Mouse (Mus musculus): ENCODE measurements around the gene Qpct. TPM values are rescaled to one million over a fixed set of nuclear protein-coding genes. Genes with fewer than 3 reads are reported as not detected.
A peak's percentile ranks its signal among the peaks of the same experiment; 100 is the strongest.

Gene Qpct
- 7.3 and 8.4 TPM in 2 replicates for polyA plus RNA-seq (2014; fragmentation: Nextera tagmentation; extraction: Ambion mirVana)

DNA sequence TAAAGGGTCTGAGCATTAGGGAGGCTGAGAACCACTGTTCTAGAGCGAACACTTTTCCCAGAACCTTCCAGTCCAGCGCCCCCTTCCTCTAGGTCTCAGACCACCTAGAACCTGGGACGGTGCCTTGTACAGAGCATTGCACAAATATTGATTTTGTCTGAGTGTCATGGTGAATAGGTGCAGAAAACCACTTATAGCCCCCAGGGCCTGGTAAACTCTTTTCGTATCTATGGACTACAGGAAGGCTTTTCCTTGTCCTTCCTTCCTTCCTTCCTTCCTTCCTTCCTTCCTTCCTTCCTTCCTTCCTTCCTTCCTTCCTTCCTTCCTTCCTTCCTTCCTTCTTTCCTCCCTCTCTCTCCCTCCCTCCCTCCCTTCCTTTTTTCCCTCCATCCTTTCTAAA is at the start of gene Qpct:
TSS of gene Qpct (plus strand) at position 301 of the 400 bp plus-strand sequence.
- Histone ChIP-seq H3K27ac (replicated peaks; ENCODE audit: low read depth, low read length) (no peak within 1 kb of the TSS), H3K4me1 (ENCODE audit: control insufficient read depth, insufficient read depth, low read length) (no peaks in the 10 kb centered on the region), H3K4me3 (ENCODE audit: low read depth, low read length) (peak within 1 kb of the TSS; percentile 56), H3K27me3 (ENCODE audit: control insufficient read depth, insufficient read depth, low read length) (peaks cover 2% of the 10 kb centered on the region; the same call in 1 of the 2 replicates), H3K9ac (replicated peaks; ENCODE audit: low read length) (peak within 1 kb of the TSS; percentile 51), H3K4me2 (ENCODE audit: low read depth, low read length) (peak within 1 kb of the TSS; percentile 98), H3K36me3 (replicated peaks; ENCODE audit: control insufficient read depth, insufficient read depth, low read depth, low read length) (no peaks in the 10 kb centered on the region), H3K9me3 (replicated peaks; ENCODE audit: control insufficient read depth, low read length) (no peaks in the 10 kb centered on the region)
- WGBS, result 74% methylated on average over 4 of the region's 4 CpGs
- DNase-seq (ENCODE audit: low spot score), result no peak
- 0 out of 2 replicates have a peak, but pooled peaks have one; percentile 18 for ATAC-seq (replicated peaks; ENCODE audit: insufficient number of reproducible peaks, low FRiP score, low TSS enrichment, low read depth)

DNA sequence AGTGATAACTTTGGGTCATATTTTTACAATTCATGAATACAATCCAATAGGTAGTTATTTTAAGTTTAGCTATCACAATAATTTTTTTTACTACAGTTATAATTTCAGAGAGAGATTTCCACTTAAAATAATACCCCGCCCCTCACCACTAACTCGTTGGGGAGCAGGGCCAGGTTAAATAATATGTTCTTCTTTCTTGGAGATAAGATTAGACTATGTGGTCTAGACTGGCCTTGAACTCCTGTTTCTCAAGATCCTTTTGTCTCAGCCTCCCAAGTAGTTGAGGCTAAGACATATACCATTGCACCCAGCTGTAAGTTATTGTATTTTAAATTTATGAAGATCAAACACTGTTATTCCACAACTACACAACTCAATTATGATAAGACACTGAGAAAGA is 38.1 kb upstream of the Qpct start:
- Histone ChIP-seq H3K4me1 (ENCODE audit: control insufficient read depth, insufficient read depth, low read length) (no peaks in the 10 kb centered on the region), H3K9me3 (replicated peaks; ENCODE audit: control insufficient read depth, low read length) (no peaks in the 10 kb centered on the region), H3K27me3 (ENCODE audit: control insufficient read depth, insufficient read depth, low read length) (no peaks in the 10 kb centered on the region), H3K4me2 (ENCODE audit: low read depth, low read length) (no peak overlapping the region), H3K27ac (replicated peaks; ENCODE audit: low read depth, low read length) (no peak overlapping the region), H3K9ac (replicated peaks; ENCODE audit: low read length) (no peak overlapping the region), H3K36me3 (replicated peaks; ENCODE audit: control insufficient read depth, insufficient read depth, low read depth, low read length) (peaks cover 6% of the 10 kb centered on the region), H3K4me3 (ENCODE audit: low read depth, low read length) (no peak overlapping the region)
- no peak for DNase-seq (ENCODE audit: low spot score)
- WGBS, result 86% methylated on average over 2 of the region's 2 CpGs
- ATAC-seq (replicated peaks; ENCODE audit: insufficient number of reproducible peaks, low FRiP score, low TSS enrichment, low read depth), result no peak

DNA sequence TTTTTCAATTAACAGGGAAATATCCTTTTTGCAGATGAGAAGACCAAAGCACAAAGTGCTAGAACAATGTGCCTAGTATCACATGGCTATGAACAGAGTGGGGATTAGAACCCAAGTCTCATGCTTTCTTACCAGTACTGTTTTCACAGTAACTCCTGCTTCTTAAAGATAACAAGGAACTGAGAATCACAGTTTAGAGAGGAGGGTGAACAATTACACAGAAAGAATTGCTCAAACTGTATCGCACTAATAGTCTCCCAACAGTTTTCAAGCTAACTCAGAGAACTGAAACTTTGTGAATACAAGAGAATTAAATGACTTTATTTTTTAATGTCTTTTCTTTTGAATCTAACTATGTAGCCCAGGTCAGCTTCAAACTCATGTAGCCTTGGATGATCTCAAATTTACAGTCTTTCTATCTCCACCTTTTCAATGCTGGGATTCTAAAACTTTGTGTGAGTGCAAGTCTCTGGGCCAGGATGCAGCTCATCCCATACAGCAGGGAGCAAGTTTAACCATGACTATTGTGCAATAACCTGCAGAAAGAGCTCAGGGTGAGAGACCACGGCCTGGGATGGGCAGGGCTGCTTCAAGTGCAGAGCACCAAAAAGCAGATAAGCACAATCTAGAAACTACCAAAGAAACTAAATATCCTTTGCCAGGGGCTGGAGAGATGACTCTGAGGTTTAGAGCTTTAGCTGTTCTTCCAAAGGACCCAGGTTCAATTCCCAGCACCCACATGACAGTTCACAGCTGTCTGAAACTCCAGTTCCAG is 36.6 kb upstream of the Qpct start:
- no peaks in the 10 kb centered on the region for H3K27me3 ChIP-seq (ENCODE audit: control insufficient read depth, insufficient read depth, low read length)
- H3K4me1 ChIP-seq (ENCODE audit: control insufficient read depth, insufficient read depth, low read length), result no peaks in the 10 kb centered on the region
- WGBS, result 91% methylated on average over 2 of the region's 2 CpGs
- H3K9me3 ChIP-seq (replicated peaks; ENCODE audit: control insufficient read depth, low read length), result no peaks in the 10 kb centered on the region
- no peak overlapping the region for H3K4me3 ChIP-seq (ENCODE audit: low read depth, low read length)
- peaks cover 6% of the 10 kb centered on the region for H3K36me3 ChIP-seq (replicated peaks; ENCODE audit: control insufficient read depth, insufficient read depth, low read depth, low read length)
- H3K4me2 ChIP-seq (ENCODE audit: low read depth, low read length), result no peak overlapping the region
- H3K27ac ChIP-seq (replicated peaks; ENCODE audit: low read depth, low read length), result no peak overlapping the region
- no peak overlapping the region for H3K9ac ChIP-seq (replicated peaks; ENCODE audit: low read length)
- ATAC-seq (replicated peaks; ENCODE audit: insufficient number of reproducible peaks, low FRiP score, low TSS enrichment, low read depth), result no peak
- DNase-seq (ENCODE audit: low spot score), result no peak

DNA sequence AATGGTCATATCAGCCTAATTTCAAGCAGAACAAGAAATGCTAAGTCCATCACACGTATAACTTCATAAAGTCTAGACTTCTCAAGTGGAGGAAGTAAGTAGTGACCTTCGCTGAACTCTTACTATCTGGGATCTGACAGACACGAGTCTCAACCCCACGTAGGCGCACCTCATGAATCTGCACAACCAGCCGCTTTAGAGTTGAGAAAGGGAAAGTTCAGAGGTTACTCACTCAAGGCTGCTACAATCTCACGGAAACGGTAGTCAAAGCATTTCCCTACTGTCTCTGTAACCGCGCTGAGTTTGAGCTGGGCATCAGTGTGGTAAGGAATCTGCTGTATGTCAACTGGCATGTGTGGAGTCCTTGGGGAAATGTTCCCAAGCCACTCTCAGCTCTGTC is 35.9 kb upstream of the Qpct start:
- Histone ChIP-seq H3K36me3 (replicated peaks; ENCODE audit: control insufficient read depth, insufficient read depth, low read depth, low read length) (peaks cover 6% of the 10 kb centered on the region), H3K4me3 (ENCODE audit: low read depth, low read length) (no peak overlapping the region), H3K4me1 (ENCODE audit: control insufficient read depth, insufficient read depth, low read length) (no peaks in the 10 kb centered on the region), H3K27ac (replicated peaks; ENCODE audit: low read depth, low read length) (no peak overlapping the region), H3K27me3 (ENCODE audit: control insufficient read depth, insufficient read depth, low read length) (no peaks in the 10 kb centered on the region), H3K9ac (replicated peaks; ENCODE audit: low read length) (no peak overlapping the region), H3K9me3 (replicated peaks; ENCODE audit: control insufficient read depth, low read length) (no peaks in the 10 kb centered on the region), H3K4me2 (ENCODE audit: low read depth, low read length) (no peak overlapping the region)
- no peak for DNase-seq (ENCODE audit: low spot score)
- WGBS, result 79% methylated on average over 10 of the region's 10 CpGs
- ATAC-seq (replicated peaks; ENCODE audit: insufficient number of reproducible peaks, low FRiP score, low TSS enrichment, low read depth), result no peak

- no peak overlapping the region for H3K9ac ChIP-seq (replicated peaks; ENCODE audit: low read length)
Observed at GRCm38 (mm10) chr17:79018422-79018821, 33.3 kb upstream of the Qpct start.

GRCm38 (mm10) chr17:79019726-79020207 is 31.9 kb upstream of the Qpct start:
- Histone ChIP-seq H3K9ac (replicated peaks; ENCODE audit: low read length) (peak overlapping the region; percentile 92), H3K36me3 (replicated peaks; ENCODE audit: control insufficient read depth, insufficient read depth, low read depth, low read length) (no peaks in the 10 kb centered on the region), H3K4me2 (ENCODE audit: low read depth, low read length) (peak overlapping the region; percentile 72), H3K27me3 (ENCODE audit: control insufficient read depth, insufficient read depth, low read length) (no peaks in the 10 kb centered on the region), H3K9me3 (replicated peaks; ENCODE audit: control insufficient read depth, low read length) (no peaks in the 10 kb centered on the region), H3K4me1 (ENCODE audit: control insufficient read depth, insufficient read depth, low read length) (no peaks in the 10 kb centered on the region), H3K27ac (replicated peaks; ENCODE audit: low read depth, low read length) (peak overlapping the region; percentile 89), H3K4me3 (ENCODE audit: low read depth, low read length) (peak overlapping the region; percentile 82)
- under 1% methylated on average over 18 of the region's 18 CpGs for WGBS
- DNase-seq (ENCODE audit: low spot score) (no peak), ATAC-seq (replicated peaks; ENCODE audit: insufficient number of reproducible peaks, low FRiP score, low TSS enrichment, low read depth) (peak; percentile 37; the same call in 1 of the 2 replicates)

More at GRCm38 (mm10) chr17:79018422-79018821, 33.3 kb upstream of the Qpct start:
- 66% methylated on average over 9 of the region's 9 CpGs for WGBS
- no peaks in the 10 kb centered on the region for H3K27me3 ChIP-seq (ENCODE audit: control insufficient read depth, insufficient read depth, low read length)
- no peak overlapping the region for H3K4me2 ChIP-seq (ENCODE audit: low read depth, low read length)
- no peaks in the 10 kb centered on the region for H3K36me3 ChIP-seq (replicated peaks; ENCODE audit: control insufficient read depth, insufficient read depth, low read depth, low read length)
- no peaks in the 10 kb centered on the region for H3K4me1 ChIP-seq (ENCODE audit: control insufficient read depth, insufficient read depth, low read length)
- no peak overlapping the region for H3K27ac ChIP-seq (replicated peaks; ENCODE audit: low read depth, low read length)
- ATAC-seq (replicated peaks; ENCODE audit: insufficient number of reproducible peaks, low FRiP score, low TSS enrichment, low read depth), result no peak
- no peak overlapping the region for H3K4me3 ChIP-seq (ENCODE audit: low read depth, low read length)
- DNase-seq (ENCODE audit: low spot score), result no peak
- no peaks in the 10 kb centered on the region for H3K9me3 ChIP-seq (replicated peaks; ENCODE audit: control insufficient read depth, low read length)

- no peaks in the 10 kb centered on the region for H3K4me1 ChIP-seq (ENCODE audit: control insufficient read depth, insufficient read depth, low read length)
- peak within 1 kb of the TSS; percentile 89 for H3K27ac ChIP-seq (replicated peaks; ENCODE audit: low read depth, low read length)
- H3K9ac ChIP-seq (replicated peaks; ENCODE audit: low read length), result peak within 1 kb of the TSS; percentile 92
- no peaks in the 10 kb centered on the region for H3K27me3 ChIP-seq (ENCODE audit: control insufficient read depth, insufficient read depth, low read length)
- peak within 1 kb of the TSS; percentile 82 for H3K4me3 ChIP-seq (ENCODE audit: low read depth, low read length)
- ATAC-seq (replicated peaks; ENCODE audit: insufficient number of reproducible peaks, low FRiP score, low TSS enrichment, low read depth) (peak; percentile 85), DNase-seq (ENCODE audit: low spot score) (peak; percentile 86)
- H3K4me2 ChIP-seq (ENCODE audit: low read depth, low read length), result peak within 1 kb of the TSS; percentile 72
- WGBS, result under 1% methylated on average over 62 of the region's 113 CpGs
- H3K9me3 ChIP-seq (replicated peaks; ENCODE audit: control insufficient read depth, low read length), result no peaks in the 10 kb centered on the region
- no peaks in the 10 kb centered on the region for H3K36me3 ChIP-seq (replicated peaks; ENCODE audit: control insufficient read depth, insufficient read depth, low read depth, low read length)
Observed at GRCm38 (mm10) chr17:79020208-79020983, 31.3 kb upstream of the Qpct start, which contains the start of gene Prkd3. TSS of gene Prkd3 (minus strand) at chr17:79020816.
